Mouse (Mus musculus) midbrain, embryonic 15.5 days (tissue): ENCODE results near the gene Vwc2l. TPM values are rescaled to one million over a fixed set of nuclear protein-coding genes. Genes with fewer than 3 reads are reported as not detected.
A peak's percentile ranks its signal among the peaks of the same experiment; 100 is the strongest.

Source experiments
- ATAC-seq: fragments of 200-750 bp; cut with Nextera tagmentation; replicated peaks from 2 replicates; pipeline ENCODE4 v1.8.0; 2017; ENCODE audit warnings: moderate TSS enrichment
- H3K27ac ChIP-seq: fragments of 300-500 bp; sonication (generic); 2 replicates; pipeline ENCODE4 v1.5.1; 2015; ENCODE audit warnings: mild to moderate bottlenecking, inconsistent platforms
- H3K27me3 ChIP-seq: fragments of 300-500 bp; sonication (generic); replicated peaks from 2 replicates; pipeline ENCODE4 v1.6.1; 2015; ENCODE audit warnings: inconsistent platforms
- H3K36me3 ChIP-seq: fragments of 300-500 bp; sonication (generic); replicated peaks from 2 replicates; pipeline ENCODE4 v1.6.1; 2015; ENCODE audit warnings: inconsistent platforms
- H3K4me1 ChIP-seq: fragments of 300-500 bp; sonication (generic); 2 replicates; pipeline ENCODE4 v1.6.1; 2015; ENCODE audit warnings: inconsistent platforms
- H3K4me2 ChIP-seq: fragments of 300-500 bp; sonication (generic); 2 replicates; pipeline ENCODE4 v1.6.1; 2015; ENCODE audit warnings: inconsistent platforms, mild to moderate bottlenecking, moderate library complexity
- H3K4me3 ChIP-seq: fragments of 300-500 bp; sonication (generic); 2 replicates; pipeline ENCODE4 v1.5.1; 2015; ENCODE audit warnings: mild to moderate bottlenecking, inconsistent platforms
- H3K9ac ChIP-seq: fragments of 300-500 bp; sonication (generic); 2 replicates; pipeline ENCODE4 v1.6.1; 2015; ENCODE audit warnings: mild to moderate bottlenecking, inconsistent platforms
- H3K9me3 ChIP-seq: fragments of 300-500 bp; sonication (generic); 2 replicates; pipeline ENCODE4 v1.6.1; 2016; ENCODE audit warnings: inconsistent platforms
- WGBS: fragments of 180-500 bp; shearing (Covaris S2); methylation state at CpG from one replicate; pipeline ENCODE4 v1.1.7; 2015; ENCODE audit warnings: mixed read lengths; 5-methylcytosine and 5-hydroxymethylcytosine counted together
- polyA plus RNA-seq: library from polyadenylated mRNA; unstranded; fragments of >200 nt; fragmentation: Nextera tagmentation; extraction: Ambion mirVana; gene quantifications from 2 replicates; pipeline ENCODE4 v1.2.1, GENCODE M21; 2015

Gene Vwc2l
- polyA plus RNA-seq, 1 experiment from 2014 or later: 12.6 TPM

DNA sequence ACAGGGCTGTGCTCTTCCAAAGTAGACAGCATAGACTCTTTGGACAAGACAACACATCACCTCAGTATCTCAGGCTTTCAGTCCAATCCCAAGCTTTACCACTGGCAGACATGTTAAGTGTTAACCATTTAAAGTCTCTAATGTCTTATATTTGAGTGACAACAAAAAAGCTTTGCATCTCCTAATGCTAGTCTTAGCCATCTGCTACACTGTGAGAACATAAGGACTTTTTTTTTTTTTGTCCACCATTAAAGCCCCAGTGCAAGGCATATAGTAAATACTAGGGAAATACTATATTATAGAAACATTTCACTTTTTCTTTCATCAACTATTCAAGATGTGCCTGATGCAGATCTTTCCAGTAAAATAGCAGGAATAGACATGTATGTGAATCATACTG is 119.8 kb downstream of the Vwc2l start:
- Histone ChIP-seq H3K9ac (no peak overlapping the region), H3K4me1 (no peaks in the 10 kb centered on the region), H3K9me3 (no peaks in the 10 kb centered on the region), H3K4me2 (no peak overlapping the region), H3K27ac (no peak overlapping the region), H3K36me3 (no peaks in the 10 kb centered on the region), H3K27me3 (no peaks in the 10 kb centered on the region), H3K4me3 (no peak overlapping the region)
- ATAC-seq: no peak

DNA sequence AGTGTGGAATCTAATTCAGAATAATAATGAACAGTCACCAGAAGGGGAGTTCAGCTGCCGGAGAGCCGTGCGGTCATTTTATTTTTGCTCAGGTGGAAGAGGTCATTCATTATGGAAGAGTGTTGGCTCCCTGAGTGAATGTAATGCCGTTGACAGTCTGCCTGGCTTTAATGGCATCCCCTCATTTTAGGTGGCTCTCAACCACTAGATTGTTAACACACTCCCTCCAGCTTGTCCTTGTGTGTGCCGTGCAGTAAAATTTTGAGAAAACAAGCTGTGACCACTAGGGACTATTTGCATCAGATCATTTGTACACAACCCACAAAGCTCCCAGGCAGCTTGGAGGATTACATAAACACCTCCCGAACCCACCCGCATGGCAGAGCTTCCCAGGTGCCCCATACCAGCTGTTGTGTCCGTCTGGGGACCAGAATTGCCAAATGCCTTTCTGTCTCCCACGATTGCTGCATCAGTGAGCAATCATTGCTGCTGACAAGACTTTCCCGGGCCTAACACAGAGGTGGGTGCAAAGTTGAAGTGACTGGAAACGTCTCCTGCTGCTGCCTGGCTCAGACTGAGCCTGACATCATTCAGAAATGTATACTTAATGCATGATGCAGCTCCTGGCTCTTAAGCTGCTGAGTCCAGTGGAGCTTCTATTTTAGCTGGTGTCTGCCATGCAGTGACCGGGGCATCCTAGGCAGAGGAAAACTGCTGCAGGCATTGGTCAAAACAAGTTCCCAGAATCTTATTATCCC is 126.3 kb downstream of the Vwc2l start:
- Histone ChIP-seq H3K4me1 (peaks cover 10% of the 10 kb centered on the region; the same call in 1 of the 2 replicates), H3K27me3 (no peaks in the 10 kb centered on the region), H3K9me3 (no peaks in the 10 kb centered on the region), H3K4me3 (no peak overlapping the region), H3K9ac (no peak overlapping the region), H3K36me3 (no peaks in the 10 kb centered on the region), H3K27ac (peak overlapping the region; percentile 5; the same call in 1 of the 2 replicates), H3K4me2 (no peak overlapping the region)
- peak; percentile 48; the same call in 1 of the 2 replicates for ATAC-seq
- 47% methylated on average over 12 of the region's 12 CpGs for WGBS

DNA sequence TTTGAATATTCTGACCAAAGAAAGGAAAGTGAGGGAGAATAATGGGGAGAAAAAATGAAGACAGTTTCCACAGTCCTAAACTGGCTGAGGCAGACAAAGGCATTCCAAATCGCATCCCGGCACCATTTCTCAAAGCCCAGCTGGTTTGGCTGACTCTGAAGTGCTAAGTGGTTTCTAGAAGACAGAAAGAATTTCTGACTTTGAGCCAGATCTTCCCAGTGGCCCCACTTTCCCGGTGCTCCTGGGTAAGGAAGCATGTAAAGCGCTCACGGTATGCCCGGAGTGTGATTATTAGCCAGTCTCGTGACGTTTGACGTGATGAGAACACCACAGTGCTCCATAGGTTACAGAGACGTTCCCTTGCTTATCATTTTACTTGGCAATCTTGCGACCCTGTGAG is 127.9 kb downstream of the Vwc2l start:
- H3K27me3 ChIP-seq: no peaks in the 10 kb centered on the region
- WGBS: 62% methylated on average over 11 of the region's 11 CpGs
- H3K4me3 ChIP-seq: no peak overlapping the region
- no peak overlapping the region for H3K9ac ChIP-seq
- no peaks in the 10 kb centered on the region for H3K36me3 ChIP-seq
- no peak overlapping the region for H3K27ac ChIP-seq
- no peaks in the 10 kb centered on the region for H3K9me3 ChIP-seq
- H3K4me2 ChIP-seq: no peak overlapping the region
- no peak for ATAC-seq
- peaks cover 10% of the 10 kb centered on the region; the same call in 1 of the 2 replicates for H3K4me1 ChIP-seq

DNA sequence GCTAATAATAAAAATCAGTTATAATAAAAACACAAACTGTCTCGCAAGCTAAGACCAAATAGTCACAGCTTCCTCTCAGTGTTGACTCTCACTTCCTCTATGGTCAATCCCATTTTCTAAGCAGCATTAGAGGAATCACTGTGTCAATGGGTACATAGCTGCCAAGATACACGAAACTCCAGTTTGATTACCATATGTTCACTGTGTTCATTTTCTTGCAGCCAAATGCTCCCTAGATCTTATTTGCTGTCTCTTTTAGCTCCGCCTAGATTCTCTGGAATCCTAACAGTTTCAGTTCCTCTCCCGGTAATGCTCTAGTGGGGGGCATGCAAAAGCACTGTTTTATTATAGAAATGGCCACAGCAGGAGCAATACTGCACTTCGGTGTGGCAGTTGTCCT is 130.4 kb downstream of the Vwc2l start:
- Histone ChIP-seq H3K4me1 (peaks cover 10% of the 10 kb centered on the region; the same call in 1 of the 2 replicates), H3K9me3 (no peaks in the 10 kb centered on the region), H3K27me3 (no peaks in the 10 kb centered on the region), H3K27ac (no peak overlapping the region), H3K4me3 (no peak overlapping the region), H3K36me3 (no peaks in the 10 kb centered on the region), H3K4me2 (no peak overlapping the region), H3K9ac (no peak overlapping the region)
- 72% methylated on average over 5 of the region's 5 CpGs for WGBS
- no peak for ATAC-seq

DNA sequence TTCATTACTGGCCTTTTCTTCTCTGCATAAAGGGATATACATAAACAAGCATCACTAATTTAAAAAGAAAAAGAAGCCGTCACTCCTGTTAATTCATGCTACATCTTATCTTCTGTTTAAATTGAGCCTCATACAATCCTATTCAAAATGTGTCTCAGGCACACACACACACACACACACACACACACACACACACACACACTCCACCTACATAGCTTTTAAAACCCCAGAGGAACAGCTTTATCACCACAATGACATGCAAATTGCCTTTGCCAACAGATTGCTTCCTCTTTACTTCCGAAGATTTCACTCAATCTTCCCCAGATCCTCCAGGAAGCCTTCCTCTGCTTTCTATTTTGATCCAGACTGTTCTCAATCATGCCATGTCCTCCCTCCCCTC is 136.2 kb downstream of the Vwc2l start:
- H3K9me3 ChIP-seq: no peaks in the 10 kb centered on the region
- no peak overlapping the region for H3K27ac ChIP-seq
- H3K36me3 ChIP-seq: no peaks in the 10 kb centered on the region
- no peak overlapping the region for H3K9ac ChIP-seq
- no peak overlapping the region for H3K4me3 ChIP-seq
- H3K4me2 ChIP-seq: no peak overlapping the region
- ATAC-seq: peak; percentile 33; the same call in 1 of the 2 replicates
- 26% methylated on average over 2 of the region's 2 CpGs for WGBS
- H3K27me3 ChIP-seq: no peaks in the 10 kb centered on the region
- no peaks in the 10 kb centered on the region; the same call in 1 of the 2 replicates for H3K4me1 ChIP-seq

DNA sequence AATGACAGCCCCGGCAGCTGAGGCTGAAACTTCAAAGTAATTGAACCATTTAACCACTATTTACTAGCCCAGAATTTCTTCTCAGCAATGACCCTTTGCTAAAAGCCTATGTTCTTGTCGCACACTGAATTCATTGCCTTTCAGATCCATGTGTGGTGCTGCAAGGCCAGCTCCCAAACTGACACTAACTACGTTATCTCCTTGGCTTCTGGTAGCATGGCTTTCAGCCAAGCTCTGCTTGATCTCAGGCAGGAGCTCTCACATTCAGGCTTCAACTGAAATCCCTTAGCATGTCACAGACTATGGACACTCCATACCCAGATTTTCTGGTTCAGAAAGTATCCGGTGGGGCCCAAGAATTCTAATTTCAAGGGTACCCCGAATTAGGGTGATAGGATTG is 140.6 kb downstream of the Vwc2l start:
- Histone ChIP-seq H3K27ac (no peak overlapping the region), H3K36me3 (no peaks in the 10 kb centered on the region), H3K4me3 (no peak overlapping the region), H3K9ac (no peak overlapping the region), H3K4me2 (no peak overlapping the region), H3K27me3 (no peaks in the 10 kb centered on the region), H3K4me1 (no peaks in the 10 kb centered on the region; the same call in 1 of the 2 replicates), H3K9me3 (no peaks in the 10 kb centered on the region)
- no peak for ATAC-seq
- WGBS: 78% methylated on average over 5 of the region's 5 CpGs

DNA sequence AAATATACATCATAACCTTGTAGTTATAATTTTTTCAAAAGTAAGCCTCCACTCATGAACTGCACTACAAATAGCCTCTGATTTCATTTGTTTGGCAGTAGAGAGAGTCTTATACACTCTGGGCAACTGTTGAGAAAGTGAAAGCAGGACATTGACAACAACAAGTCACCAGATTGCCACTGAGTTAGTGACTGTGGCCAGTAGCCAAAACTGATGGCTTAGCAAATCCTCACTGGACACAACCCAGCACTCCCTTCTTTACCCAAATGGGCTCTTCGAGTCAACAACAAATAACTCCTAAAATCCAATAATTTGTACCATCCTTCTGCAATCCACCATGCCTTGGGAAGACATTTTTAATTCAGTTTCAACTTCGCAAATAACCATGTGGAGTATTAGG is 155.0 kb downstream of the Vwc2l start:
- H3K4me3 ChIP-seq: no peak overlapping the region
- H3K9ac ChIP-seq: no peak overlapping the region
- ATAC-seq: no peak
- H3K4me1 ChIP-seq: peaks cover 4% of the 10 kb centered on the region; the same call in 1 of the 2 replicates
- no peaks in the 10 kb centered on the region for H3K36me3 ChIP-seq
- H3K9me3 ChIP-seq: no peaks in the 10 kb centered on the region
- WGBS: 90% methylated on average over 2 of the region's 2 CpGs
- no peak overlapping the region for H3K27ac ChIP-seq
- H3K4me2 ChIP-seq: no peak overlapping the region
- H3K27me3 ChIP-seq: no peaks in the 10 kb centered on the region

DNA sequence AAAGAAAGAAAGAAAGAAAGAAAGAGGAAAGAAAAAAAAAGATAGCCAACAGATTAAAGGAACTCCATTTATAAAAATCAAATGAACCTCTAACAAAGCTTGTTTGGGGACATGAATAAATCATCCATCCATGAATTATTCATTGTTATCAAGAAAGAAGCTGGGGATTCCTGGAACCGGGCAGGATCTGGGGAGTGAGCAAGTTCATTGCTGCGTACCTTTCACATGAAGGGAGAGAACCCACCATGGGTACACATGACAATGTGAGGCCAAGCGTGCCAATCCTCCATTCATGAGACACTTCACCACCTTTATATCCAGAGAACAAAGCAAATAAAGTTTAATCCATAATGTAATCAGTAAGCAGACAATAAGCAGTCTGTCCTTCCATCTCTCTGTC is 155.8 kb downstream of the Vwc2l start:
- no peak for ATAC-seq

DNA sequence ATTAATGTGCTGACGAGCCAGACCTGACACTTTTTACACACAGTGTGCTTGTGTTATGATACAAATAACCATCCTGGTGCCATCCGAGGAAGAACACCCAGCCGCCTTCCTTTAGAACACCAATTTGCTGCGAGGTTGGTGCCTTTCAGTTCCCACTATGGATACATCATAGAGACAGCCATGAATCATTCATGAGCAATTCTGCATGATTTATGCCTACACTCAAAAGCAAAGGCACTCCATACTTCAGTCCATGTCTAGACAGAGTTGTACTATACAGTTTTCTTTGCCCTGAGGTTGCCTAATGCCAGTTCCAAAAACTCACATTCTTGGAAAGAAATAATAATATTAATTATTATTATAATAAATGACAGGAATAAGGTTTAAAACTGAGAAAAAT is 158.6 kb downstream of the Vwc2l start:
- no peak overlapping the region for H3K27ac ChIP-seq
- no peaks in the 10 kb centered on the region for H3K36me3 ChIP-seq
- no peak overlapping the region for H3K4me2 ChIP-seq
- peaks cover 4% of the 10 kb centered on the region; the same call in 1 of the 2 replicates for H3K4me1 ChIP-seq
- no peaks in the 10 kb centered on the region for H3K9me3 ChIP-seq
- peak; percentile 89 for ATAC-seq
- H3K27me3 ChIP-seq: no peaks in the 10 kb centered on the region
- 36% methylated on average over 4 of the region's 4 CpGs for WGBS
- H3K9ac ChIP-seq: no peak overlapping the region
- H3K4me3 ChIP-seq: no peak overlapping the region

More for the DNA sequence above, 155.8 kb downstream of the Vwc2l start:
- H3K27me3 ChIP-seq: no peaks in the 10 kb centered on the region
- no peak overlapping the region for H3K4me2 ChIP-seq
- H3K9ac ChIP-seq: no peak overlapping the region
- H3K4me3 ChIP-seq: no peak overlapping the region
- 30% methylated on average over 3 of the region's 3 CpGs for WGBS
- no peaks in the 10 kb centered on the region for H3K36me3 ChIP-seq
- no peaks in the 10 kb centered on the region for H3K9me3 ChIP-seq
- peaks cover 4% of the 10 kb centered on the region; the same call in 1 of the 2 replicates for H3K4me1 ChIP-seq
- no peak overlapping the region for H3K27ac ChIP-seq

DNA sequence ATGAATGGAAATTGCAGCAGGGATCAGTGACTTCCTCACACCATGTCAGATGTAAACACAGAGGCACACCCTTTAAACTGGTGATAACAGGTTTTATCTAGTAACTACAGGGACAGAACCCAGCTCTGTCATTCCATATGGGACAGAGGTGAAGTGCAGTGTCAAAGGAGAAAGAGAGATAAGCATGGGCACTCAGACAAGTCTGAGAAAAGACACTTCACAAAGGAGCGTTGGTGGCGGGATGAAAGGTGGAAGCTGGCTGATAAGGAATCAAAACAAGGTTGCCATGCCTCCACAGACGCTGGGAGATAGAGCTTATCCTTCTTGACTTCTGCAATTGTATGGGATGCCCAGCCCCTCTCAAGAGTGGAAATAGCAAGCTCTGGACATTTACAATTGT is 176.8 kb downstream of the Vwc2l start:
- Histone ChIP-seq H3K9me3 (no peaks in the 10 kb centered on the region), H3K9ac (no peak overlapping the region), H3K27ac (no peak overlapping the region), H3K4me1 (no peaks in the 10 kb centered on the region), H3K4me2 (no peak overlapping the region), H3K27me3 (no peaks in the 10 kb centered on the region), H3K36me3 (no peaks in the 10 kb centered on the region), H3K4me3 (no peak overlapping the region)
- WGBS: 67% methylated on average over 3 of the region's 3 CpGs
- ATAC-seq: no peak

DNA sequence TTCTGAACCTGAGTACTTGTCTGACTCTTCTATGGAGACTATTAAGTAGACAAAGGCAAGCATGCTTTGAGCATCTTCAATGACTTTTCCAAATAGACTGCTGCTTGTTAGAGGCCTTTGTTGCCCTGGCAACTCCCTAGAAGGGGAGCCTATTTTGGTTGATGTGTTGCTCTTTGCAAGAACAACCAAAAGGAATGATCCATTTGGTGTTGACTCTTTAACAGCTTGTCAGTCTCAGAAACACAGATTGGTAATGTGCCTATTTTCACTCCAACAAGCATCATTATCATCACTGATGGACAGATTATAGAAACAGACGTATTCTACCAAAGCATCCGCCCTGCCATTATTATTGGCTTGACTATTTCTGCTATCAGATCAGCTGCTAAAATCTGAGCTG is 181.9 kb downstream of the Vwc2l start:
- Histone ChIP-seq H3K27me3 (no peaks in the 10 kb centered on the region), H3K36me3 (no peaks in the 10 kb centered on the region), H3K4me3 (no peak overlapping the region), H3K9ac (no peak overlapping the region), H3K4me2 (no peak overlapping the region), H3K27ac (no peak overlapping the region), H3K9me3 (no peaks in the 10 kb centered on the region), H3K4me1 (no peaks in the 10 kb centered on the region)
- ATAC-seq: no peak
- WGBS: 90% methylated on average over 2 of the region's 2 CpGs

DNA sequence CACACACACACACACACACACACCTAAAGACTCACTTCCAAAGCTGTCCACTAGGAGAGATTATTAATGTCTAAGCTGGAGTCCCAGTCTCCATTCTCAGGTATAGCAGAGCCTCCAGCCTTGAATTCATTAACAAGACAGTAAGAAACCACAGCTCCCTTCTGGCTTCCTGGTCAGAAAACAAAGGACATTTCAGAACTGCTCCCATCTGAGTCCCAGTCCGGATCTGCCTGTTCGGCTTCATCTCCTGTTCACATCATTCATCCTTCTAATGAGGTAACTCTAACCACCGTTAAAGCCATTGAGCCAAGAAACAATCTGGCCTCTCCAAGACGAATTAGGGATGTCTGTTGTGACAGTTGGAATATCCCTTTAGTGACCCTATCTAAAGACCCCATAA is 185.7 kb downstream of the Vwc2l start:
- Histone ChIP-seq H3K9me3 (no peaks in the 10 kb centered on the region), H3K36me3 (no peaks in the 10 kb centered on the region), H3K27me3 (no peaks in the 10 kb centered on the region), H3K27ac (no peak overlapping the region), H3K4me1 (no peaks in the 10 kb centered on the region), H3K4me2 (no peak overlapping the region), H3K9ac (no peak overlapping the region), H3K4me3 (no peak overlapping the region)
- WGBS: 74% methylated on average over 4 of the region's 4 CpGs
- no peak for ATAC-seq

DNA sequence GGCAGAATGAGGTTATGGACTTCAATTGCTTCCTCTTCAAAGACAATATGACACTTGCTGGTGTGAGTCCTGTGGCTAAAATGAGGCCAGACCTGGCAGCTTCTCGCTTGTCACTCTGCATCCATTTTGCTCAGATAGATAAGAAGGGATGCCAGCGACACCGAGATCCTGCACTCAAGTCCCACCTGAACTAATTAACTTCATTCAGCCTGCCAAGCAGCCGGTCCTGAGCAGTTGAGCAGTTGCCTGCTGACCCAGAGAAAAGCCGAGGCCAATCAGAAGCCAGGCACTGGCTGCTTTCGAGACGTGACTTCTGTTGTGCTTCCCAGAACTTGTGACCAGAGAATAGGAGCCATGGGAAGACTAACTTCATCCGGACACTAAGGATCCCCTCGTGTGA is 187.6 kb downstream of the Vwc2l start:
- H3K4me3 ChIP-seq: no peak overlapping the region
- 61% methylated on average over 9 of the region's 9 CpGs for WGBS
- no peak overlapping the region for H3K27ac ChIP-seq
- H3K9me3 ChIP-seq: no peaks in the 10 kb centered on the region
- H3K4me1 ChIP-seq: no peaks in the 10 kb centered on the region
- no peak overlapping the region for H3K9ac ChIP-seq
- ATAC-seq: no peak
- H3K36me3 ChIP-seq: no peaks in the 10 kb centered on the region
- H3K27me3 ChIP-seq: no peaks in the 10 kb centered on the region
- H3K4me2 ChIP-seq: no peak overlapping the region
